Mouse (Mus musculus): ENCODE data around the gene Ddx52. TPM values are rescaled to one million over a fixed set of nuclear protein-coding genes. Genes with fewer than 3 reads are reported as not detected.

Ddx52 gene
- total RNA-seq, 2 experiments from 2014 or later, result 23.9 to 26.3 TPM

- DNase-seq (ENCODE audit: low spot score in 2 of 2), result no peak
These were observed 25.8 kb downstream of the Ddx52 start for GRCm38 (mm10) chr11:83967436-83968204.

GRCm38 (mm10) chr11:83968205-83968575, 26.3 kb downstream of the Ddx52 start:
- no peak for DNase-seq (ENCODE audit: low spot score in 2 of 2)

- DNase-seq (ENCODE audit: low spot score in 2 of 2), result no peak
These were observed 27.2 kb downstream of the Ddx52 start for GRCm38 (mm10) chr11:83969040-83969439.

GRCm38 (mm10) chr11:83974561-83975346, 32.9 kb downstream of the Ddx52 start:
- no peak for DNase-seq (ENCODE audit: low spot score in 2 of 2)

- no peak for DNase-seq (ENCODE audit: low spot score in 2 of 2)
These were observed 33.6 kb downstream of the Ddx52 start for GRCm38 (mm10) chr11:83975488-83975887.

- no peak for DNase-seq (ENCODE audit: low spot score in 2 of 2)
These were observed 34.5 kb downstream of the Ddx52 start for GRCm38 (mm10) chr11:83976236-83976977.

GRCm38 (mm10) chr11:83977810-83978209, 35.9 kb downstream of the Ddx52 start:
- no peak for DNase-seq (ENCODE audit: low spot score in 2 of 2)

- no peak for DNase-seq (ENCODE audit: low spot score in 2 of 2)
These were observed 38.1 kb downstream of the Ddx52 start for GRCm38 (mm10) chr11:83979992-83980391.

- no peak for DNase-seq (ENCODE audit: low spot score in 2 of 2)
These were observed 39.5 kb downstream of the Ddx52 start for GRCm38 (mm10) chr11:83981338-83981737.

- no peak for DNase-seq (ENCODE audit: low spot score in 2 of 2)
These were observed 49.8 kb downstream of the Ddx52 start for GRCm38 (mm10) chr11:83991701-83992100.

- DNase-seq (ENCODE audit: low spot score in 2 of 2), result no peak
These were observed 51.6 kb downstream of the Ddx52 start for GRCm38 (mm10) chr11:83993428-83993827.

GRCm38 (mm10) chr11:83994481-83994880, 52.6 kb downstream of the Ddx52 start:
- DNase-seq (ENCODE audit: low spot score in 2 of 2), result no peak

- DNase-seq (ENCODE audit: low spot score in 2 of 2), result no peak
These were observed 53.7 kb downstream of the Ddx52 start for GRCm38 (mm10) chr11:83995535-83995950.

GRCm38 (mm10) chr11:83997171-83997868, 55.5 kb downstream of the Ddx52 start:
- DNase-seq (ENCODE audit: low spot score in 2 of 2), result no peak

- no peak for DNase-seq (ENCODE audit: low spot score in 2 of 2)
These were observed 57.1 kb downstream of the Ddx52 start for GRCm38 (mm10) chr11:83998993-83999392.

GRCm38 (mm10) chr11:83999411-83999915, 57.6 kb downstream of the Ddx52 start:
- DNase-seq (ENCODE audit: low spot score in 2 of 2), result no peak

GRCm38 (mm10) chr11:84001257-84001656, 59.4 kb downstream of the Ddx52 start:
- DNase-seq (ENCODE audit: low spot score in 2 of 2), result no peak

GRCm38 (mm10) chr11:84003986-84004385, 62.1 kb downstream of the Ddx52 start:
- DNase-seq (ENCODE audit: low spot score in 2 of 2), result no peak

GRCm38 (mm10) chr11:84009001-84009400, 67.1 kb downstream of the Ddx52 start:
- DNase-seq (ENCODE audit: low spot score in 2 of 2), result no peak

GRCm38 (mm10) chr11:84010411-84010810, 68.5 kb downstream of the Ddx52 start:
- DNase-seq (ENCODE audit: low spot score in 2 of 2), result no peak

- no peak for DNase-seq (ENCODE audit: low spot score in 2 of 2)
These were observed 69.2 kb downstream of the Ddx52 start for GRCm38 (mm10) chr11:84011050-84011449.

Measured in adrenal gland, postnatal 4 days (tissue).